Mouse (Mus musculus): ENCODE results near the gene Rtn4r. TPM values are rescaled to one million over a fixed set of nuclear protein-coding genes. Genes with fewer than 3 reads are reported as not detected.

Gene Rtn4r
- total and polyA plus RNA-seq, 3 experiments: not detected

DNA sequence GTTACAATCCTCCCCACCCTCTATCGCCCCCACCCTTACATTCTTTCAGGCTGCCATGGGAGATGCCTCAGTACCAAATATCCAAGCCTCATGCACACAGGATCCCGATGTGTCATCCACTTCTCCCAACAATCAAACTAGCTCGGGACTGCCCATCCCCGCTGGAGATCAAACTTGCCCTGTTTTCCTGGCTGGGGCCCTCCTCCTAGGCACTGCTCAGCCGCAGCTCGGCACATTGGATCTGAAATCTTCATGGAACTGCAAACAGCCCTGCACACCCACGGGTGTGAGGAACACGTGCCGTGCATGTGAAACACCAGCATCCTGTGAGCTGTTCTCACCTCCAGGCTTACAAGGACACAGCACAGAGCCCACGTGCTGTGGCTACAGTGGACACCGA lies 46.3 kb downstream of the Rtn4r start:
- dilution Hi-C loops (cut with MboI; ENCODE audit: extremely low pct_ligation_motif_present, extremely low pct_unique_long_range_greater_than_20kb, low sequenced_read_pairs): no loop called here
- Histone ChIP-seq H3K4me1 (ENCODE audit: control insufficient read depth in 1 of 2, insufficient read depth in 2 of 2) (no peaks in the 10 kb centered on the region), H3K9me3 (replicated peaks; ENCODE audit: low read length) (no peaks in the 10 kb centered on the region)

DNA sequence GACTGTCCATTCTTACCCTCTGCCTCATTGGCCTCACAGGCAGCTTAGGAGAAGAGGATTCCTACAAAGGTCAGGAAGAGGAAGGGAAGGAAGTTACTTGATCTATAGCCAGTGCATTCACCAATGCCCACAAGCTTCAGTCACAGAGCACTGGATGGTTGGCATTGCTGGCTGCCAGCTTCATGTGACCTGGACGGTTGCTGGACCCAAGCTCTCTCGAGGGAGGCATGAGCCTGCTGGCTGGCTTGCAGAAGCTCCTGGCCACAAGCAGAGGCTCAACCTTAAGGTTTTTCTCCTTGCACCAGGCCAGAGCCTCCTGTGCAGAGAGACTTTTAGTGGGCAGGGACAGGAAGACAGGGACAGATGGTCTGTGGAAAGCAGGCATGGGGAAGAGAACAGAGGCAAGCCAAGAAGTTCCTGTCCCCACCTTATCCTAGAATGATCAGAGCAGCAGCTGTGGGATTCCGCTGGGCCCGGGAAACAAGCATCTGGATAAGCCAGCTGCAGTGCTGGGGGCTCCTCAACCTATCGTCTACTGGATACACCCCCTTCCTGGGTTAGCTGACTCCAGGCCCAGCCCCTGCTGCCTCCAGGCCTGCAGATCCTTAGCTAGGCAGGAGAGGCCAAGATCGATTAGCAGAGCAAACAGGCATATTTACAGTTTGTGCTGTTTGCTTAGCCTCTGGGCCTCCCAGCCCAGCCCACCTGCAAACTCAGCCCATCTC lies 48.5 kb downstream of the Rtn4r start:
- no peak overlapping the region for H3K27ac ChIP-seq (ENCODE audit: insufficient read depth, low read depth)
- in situ Hi-C loops (cut with MboI; ENCODE audit: low pct_ligation_motif_present, low pct_unique_long_range_greater_than_20kb, low sequenced_read_pairs): loop anchor here (5.0 kb wide), 1 partner anchor 36 kb away; no protein-coding TSS in a partner anchor
- H3K4me1 ChIP-seq (ENCODE audit: control insufficient read depth in 1 of 2, insufficient read depth in 2 of 2): no peaks in the 10 kb centered on the region

More for the DNA sequence above, 46.3 kb downstream of the Rtn4r start:
- H3K27me3 ChIP-seq (replicated peaks): peaks cover 97% of the 10 kb centered on the region
- H3K9ac ChIP-seq (ENCODE audit: insufficient read depth, low read depth): no peak overlapping the region
- no peak overlapping the region for H3K4me2 ChIP-seq (ENCODE audit: insufficient read depth, low read depth, poor library complexity, severe bottlenecking)
- no peaks in the 10 kb centered on the region for H3K79me2 ChIP-seq (replicated peaks; ENCODE audit: control insufficient read depth, extremely low read depth, insufficient read depth, poor library complexity, severe bottlenecking)
- TF ChIP-seq ELF1 (IDR thresholded peaks at IDR 0.05; ENCODE audit: low read depth, low read length): no peak
- no peak for TF ChIP-seq ZC3H11A (IDR thresholded peaks at IDR 0.05; ENCODE audit: low read depth, low read length)
- no peak for TF ChIP-seq GABPA (IDR thresholded peaks at IDR 0.05; ENCODE audit: insufficient replicate concordance, low read depth, low read length)
- no peak for TF ChIP-seq KAT2A (IDR thresholded peaks at IDR 0.05; ENCODE audit: insufficient replicate concordance, low read length)
- no peak for TF ChIP-seq MXI1 (IDR thresholded peaks at IDR 0.05; ENCODE audit: low read depth, low read length)
- no peak for TF ChIP-seq MAX (IDR thresholded peaks at IDR 0.05; ENCODE audit: low read length)
- no peak for TF ChIP-seq SMC3 (IDR thresholded peaks at IDR 0.05; ENCODE audit: low read depth, low read length)
- TF ChIP-seq ZNF384 (IDR thresholded peaks at IDR 0.05; ENCODE audit: low read depth, low read length): no peak
- no peak for TF ChIP-seq ZKSCAN1 (IDR thresholded peaks at IDR 0.05; ENCODE audit: borderline replicate concordance, low read depth, low read length)
- no peak for TF ChIP-seq RAD21 (IDR thresholded peaks at IDR 0.05; ENCODE audit: low read depth, low read length)
- no peak for TF ChIP-seq SIN3A (IDR thresholded peaks at IDR 0.05; ENCODE audit: low read length)
- no peak overlapping the region for H3K4me3 ChIP-seq (replicated peaks in 1 of 3; ENCODE audit: low read depth in 2 of 3, low read length in 2 of 3, poor library complexity in 1 of 3)
- no peak for DNase-seq (ENCODE audit: extremely low read depth)
- in situ Hi-C loops (cut with MboI; ENCODE audit: low pct_ligation_motif_present, low pct_unique_long_range_greater_than_20kb, low sequenced_read_pairs): loop anchor here (5.0 kb wide), 1 partner anchor 51 kb away; no protein-coding TSS in a partner anchor
- H3K27ac ChIP-seq (ENCODE audit: insufficient read depth, low read depth): no peak overlapping the region
- no peaks in the 10 kb centered on the region for H3K36me3 ChIP-seq (replicated peaks in 1 of 2; ENCODE audit: control insufficient read depth in 1 of 2, insufficient read depth in 1 of 2, low read length in 1 of 2)

More for the DNA sequence above, 48.5 kb downstream of the Rtn4r start:
- Histone ChIP-seq H3K79me2 (replicated peaks; ENCODE audit: control insufficient read depth, extremely low read depth, insufficient read depth, poor library complexity, severe bottlenecking) (no peaks in the 10 kb centered on the region), H3K9ac (ENCODE audit: insufficient read depth, low read depth) (no peak overlapping the region), H3K4me2 (ENCODE audit: insufficient read depth, low read depth, poor library complexity, severe bottlenecking) (no peak overlapping the region), H3K27me3 (replicated peaks) (peaks cover 95% of the 10 kb centered on the region), H3K36me3 (replicated peaks in 1 of 2; ENCODE audit: control insufficient read depth in 1 of 2, insufficient read depth in 1 of 2, low read length in 1 of 2) (no peaks in the 10 kb centered on the region), H3K4me3 (replicated peaks in 1 of 3; ENCODE audit: low read depth in 2 of 3, low read length in 2 of 3, poor library complexity in 1 of 3) (no peak overlapping the region), H3K9me3 (replicated peaks; ENCODE audit: low read length) (no peaks in the 10 kb centered on the region)
- dilution Hi-C loops (cut with MboI; ENCODE audit: extremely low pct_ligation_motif_present, extremely low pct_unique_long_range_greater_than_20kb, low sequenced_read_pairs): no loop called here
- no peak for DNase-seq (ENCODE audit: extremely low read depth)
- TF ChIP-seq RCOR1 (conservative IDR thresholded peaks at IDR 0.05; ENCODE audit: low read depth, low read length) (no peak), USF1 (IDR thresholded peaks at IDR 0.05; ENCODE audit: low read depth, low read length) (no peak), MAX (IDR thresholded peaks at IDR 0.05; ENCODE audit: low read length) (no peak), ETS1 (conservative IDR thresholded peaks at IDR 0.05; ENCODE audit: low read depth, low read length) (no peak), MAZ (IDR thresholded peaks at IDR 0.05; ENCODE audit: low read depth, low read length) (no peak), ELF1 (IDR thresholded peaks at IDR 0.05; ENCODE audit: low read depth, low read length) (no peak), E2F4 (IDR thresholded peaks at IDR 0.05; ENCODE audit: insufficient replicate concordance, low read depth, low read length) (no peak), HCFC1 (IDR thresholded peaks at IDR 0.05; ENCODE audit: low read depth, low read length) (no peak), IRF4 (IDR thresholded peaks at IDR 0.05; ENCODE audit: low read depth, low read length) (no peak), POLR2AphosphoS2 (IDR thresholded peaks at IDR 0.05; ENCODE audit: low read depth, low read length) (no peak), USF2 (conservative IDR thresholded peaks at IDR 0.05; ENCODE audit: low read depth, low read length) (no peak), ZNF384 (IDR thresholded peaks at IDR 0.05; ENCODE audit: low read depth, low read length) (no peak), TBP (conservative IDR thresholded peaks at IDR 0.05; ENCODE audit: low read depth, low read length) (no peak), ZMIZ1 (IDR thresholded peaks at IDR 0.05; ENCODE audit: low read depth, low read length) (no peak), CHD1 (IDR thresholded peaks at IDR 0.05; ENCODE audit: low read depth, low read length) (no peak), JUND (conservative IDR thresholded peaks at IDR 0.05; ENCODE audit: low read depth, low read length) (no peak)
